Mouse (Mus musculus) activated CD4-positive, CD25-positive, alpha-beta regulatory T cell, adult 4 months (primary cell): Measurements from ENCODE around the gene Olfr1428. TPM values are rescaled to one million over a fixed set of nuclear protein-coding genes. Genes with fewer than 3 reads are reported as not detected.
"Not testable (repeated sequence)": the region's sequence is repeated elsewhere in the genome, so short reads cannot be mapped to it uniquely, and the experiment has no call there.

Experiments
- ATAC-seq: one replicate; pipeline ENCODE4 v1.8.0; 2017
- polyA plus RNA-seq, 2 experiments: library from polyadenylated mRNA; unstranded; fragments of 100-300 nt; shearing (Covaris generic); gene quantifications; one replicate each; pipeline ENCODE4 v1.2.1; 2017

Gene Olfr1428
- not detected for polyA plus RNA-seq

GRCm38 (mm10) chr19:12115797-12116196 lies at the start of gene Olfr1428:
TSS of gene Olfr1428 (minus strand) at chr19:12115897.
- ATAC-seq, result no peak

- no peak for ATAC-seq
Measured at GRCm38 (mm10) chr19:12145452-12145851, 29.8 kb upstream of the Olfr1428 start.

DNA sequence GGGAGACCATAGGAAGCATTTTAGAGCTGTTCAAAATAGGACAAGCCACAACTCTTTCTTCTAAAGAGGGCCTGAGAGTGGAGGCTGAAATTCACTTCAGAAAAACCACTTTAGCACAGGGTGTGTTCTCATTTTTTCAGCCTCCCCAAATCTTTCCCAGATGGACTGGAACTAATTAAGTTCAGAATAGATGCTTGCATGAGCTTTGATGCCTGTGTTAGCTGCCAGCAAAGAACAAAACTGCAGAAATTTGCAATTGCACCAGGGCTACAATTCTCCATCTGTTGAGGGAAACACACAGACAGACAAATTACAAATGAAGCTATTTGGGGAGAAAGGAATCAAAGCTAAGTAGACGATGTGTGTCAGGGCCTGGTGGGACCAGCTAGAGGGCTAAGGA lies 27.7 kb upstream of the Olfr1428 start:
- ATAC-seq, result no peak

DNA sequence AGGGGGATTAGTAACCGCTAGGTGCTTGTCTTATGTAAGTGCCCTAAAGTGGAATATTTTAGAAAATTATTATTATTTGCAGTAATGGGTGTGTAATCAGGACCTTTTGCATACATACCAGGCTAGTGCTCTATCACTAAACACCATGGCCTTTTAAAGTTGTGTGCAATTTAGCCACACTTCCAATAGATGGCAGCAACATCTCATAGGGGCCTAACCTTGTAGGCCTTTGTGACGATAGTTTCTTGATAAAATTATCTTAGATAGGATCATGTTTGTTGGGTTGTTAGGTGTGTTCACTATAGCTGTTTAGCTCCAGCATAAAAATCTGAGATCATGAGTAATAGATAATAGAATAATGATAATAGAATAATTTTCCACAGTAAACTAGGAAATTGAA lies 18.6 kb upstream of the Olfr1428 start:
- no peak for ATAC-seq

DNA sequence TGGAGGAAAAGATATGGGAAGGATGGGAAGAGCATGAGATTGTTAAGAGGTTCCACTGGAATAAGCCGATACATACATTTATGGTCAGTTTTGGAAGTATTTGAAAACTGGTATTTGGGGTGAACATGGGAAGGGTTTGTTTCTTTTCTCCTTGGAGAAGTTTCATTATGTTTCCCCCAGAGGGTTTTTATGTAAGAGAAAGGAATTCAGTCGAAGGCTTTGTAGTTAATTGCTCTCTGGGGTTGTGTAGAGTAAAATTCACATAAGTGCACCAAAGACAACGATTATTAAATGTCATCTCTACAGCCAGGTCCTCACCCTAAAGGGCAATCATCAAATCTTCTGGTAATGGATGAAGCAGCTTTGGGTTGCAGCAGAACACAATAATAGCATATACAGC lies 7.4 kb upstream of the Olfr1428 start, which contains the start of gene Olfr76:
TSS of gene Olfr76 (minus strand) at position 101 of the 400 bp plus-strand sequence.
- no peak for ATAC-seq

DNA sequence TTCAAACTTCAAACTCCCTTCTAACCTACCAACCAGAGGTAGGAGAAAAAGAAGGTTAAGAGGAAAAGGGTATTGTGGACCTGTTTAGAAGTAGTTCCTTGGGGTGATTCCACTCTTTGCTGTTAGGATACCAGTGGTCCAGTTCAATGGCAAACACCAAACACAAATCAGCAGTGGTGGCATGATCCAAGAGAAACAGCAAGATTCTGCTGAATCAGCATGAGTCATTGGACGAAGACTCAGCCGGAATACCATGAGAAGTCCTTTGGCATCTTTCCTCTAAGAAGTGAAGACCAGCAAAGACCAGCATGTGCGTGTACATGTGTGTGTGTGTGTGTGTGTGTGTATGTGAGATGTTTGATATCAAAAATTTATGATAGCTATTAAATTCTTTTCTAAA lies 767 bp upstream of the Olfr1428 start:
- no peak for ATAC-seq

- no peak for ATAC-seq
Measured at GRCm38 (mm10) chr19:12113807-12114206, 1.9 kb downstream of the Olfr1428 start.

GRCm38 (mm10) chr19:12104541-12104940 lies 11.2 kb downstream of the Olfr1428 start:
- ATAC-seq, result no peak

- no peak for ATAC-seq
Measured at GRCm38 (mm10) chr19:12103234-12103633, 12.5 kb downstream of the Olfr1428 start, which contains the start of gene Olfr1427. TSS of gene Olfr1427 (minus strand) at chr19:12103334.

- no peak for ATAC-seq
Measured at GRCm38 (mm10) chr19:12091913-12092312, 23.8 kb downstream of the Olfr1428 start, which contains the start of gene Olfr1426. TSS of gene Olfr1426 (minus strand) at chr19:12092013.

DNA sequence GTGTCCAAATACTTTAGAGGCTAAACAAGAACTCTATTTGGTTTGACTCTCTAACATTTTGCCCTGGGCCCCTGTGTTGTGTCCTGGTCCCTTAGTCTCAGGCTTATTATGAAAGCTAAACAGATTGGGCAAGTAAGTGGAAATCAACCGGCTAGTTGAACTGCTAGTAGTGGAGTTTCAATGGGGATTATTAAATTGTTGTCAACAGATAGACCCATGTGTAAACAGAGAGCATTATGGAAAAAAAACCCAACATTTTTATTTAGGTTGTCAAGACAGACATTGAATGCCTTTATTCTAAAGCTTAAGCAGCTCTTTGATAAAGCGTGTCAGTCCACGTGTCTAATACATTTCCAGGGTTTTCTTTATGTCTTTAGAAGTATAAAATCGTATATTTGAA lies 38.1 kb downstream of the Olfr1428 start, which contains the start of gene Olfr1425:
TSS of gene Olfr1425 (minus strand) at position 101 of the 400 bp plus-strand sequence.
- not testable (repeated sequence) for ATAC-seq

- ATAC-seq, result not testable (repeated sequence)
Measured at GRCm38 (mm10) chr19:12069546-12069945, 46.2 kb downstream of the Olfr1428 start.

- ATAC-seq, result not testable (repeated sequence)
Measured at GRCm38 (mm10) chr19:12067806-12068205, 47.9 kb downstream of the Olfr1428 start.

DNA sequence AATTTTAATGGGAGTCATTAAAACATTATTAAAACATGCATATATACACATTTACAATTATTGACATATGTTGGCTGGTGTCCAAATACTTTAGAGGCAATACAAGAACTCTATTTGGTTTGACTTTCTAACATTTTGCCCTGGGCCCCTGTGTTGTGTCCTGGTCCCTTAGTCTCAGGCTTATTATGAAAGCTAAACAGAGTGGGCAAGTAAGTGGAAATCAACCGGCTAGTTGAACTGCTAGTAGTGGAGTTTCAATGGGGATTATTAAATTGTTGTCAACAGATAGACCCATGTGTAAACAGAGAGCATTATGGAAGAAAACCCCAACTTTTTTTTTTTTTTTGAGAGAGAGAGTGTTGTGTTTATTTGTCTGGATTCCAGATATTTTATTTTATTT lies 53.1 kb downstream of the Olfr1428 start, which contains the start of gene Olfr1424:
TSS of gene Olfr1424 (minus strand) at position 101 of the 400 bp plus-strand sequence.
- not testable (repeated sequence) for ATAC-seq

Other genes starting within 250 kb of the Olfr1428 start
- gene Olfr1419, start 240.8 kb downstream of the Olfr1428 start, polyA plus RNA-seq, result not detected
- gene Olfr1420, start 229.3 kb downstream of the Olfr1428 start, polyA plus RNA-seq, result not detected
- gene Patl1, start 203.5 kb downstream of the Olfr1428 start, polyA plus RNA-seq, result 10 to 100 TPM; 14.5 to 15.9 TPM
- 1 to 10 TPM; 6.7 to 7.3 TPM for gene Osbp, start 150.0 kb downstream of the Olfr1428 start, polyA plus RNA-seq
- under 1 TPM in 1 of 2 experiments, not detected in 1; 0.05 TPM for gene Olfr1423, start 74.6 kb downstream of the Olfr1428 start, polyA plus RNA-seq
- gene Olfr1424, start 53.2 kb downstream of the Olfr1428 start, polyA plus RNA-seq, result not detected
- gene Olfr1425, start 38.2 kb downstream of the Olfr1428 start, polyA plus RNA-seq, result not detected
- not detected for gene Olfr1426, start 23.9 kb downstream of the Olfr1428 start, polyA plus RNA-seq
- gene Olfr1427, start 12.6 kb downstream of the Olfr1428 start, polyA plus RNA-seq, result not detected
- gene Olfr76, start 7.3 kb upstream of the Olfr1428 start, polyA plus RNA-seq, result not detected
- under 1 TPM in 1 of 2 experiments, not detected in 1; 0.16 TPM for gene Olfr1555-ps1, start 54.2 kb upstream of the Olfr1428 start, polyA plus RNA-seq
- not detected for gene Olfr1431, start 84.7 kb upstream of the Olfr1428 start, polyA plus RNA-seq
- gene Olfr1432, start 116.7 kb upstream of the Olfr1428 start, polyA plus RNA-seq, result not detected
- gene Olfr262, start 125.8 kb upstream of the Olfr1428 start, polyA plus RNA-seq, result not detected
- not detected for gene Olfr235, start 145.1 kb upstream of the Olfr1428 start, polyA plus RNA-seq
- gene Olfr1434, start 164.0 kb upstream of the Olfr1428 start, polyA plus RNA-seq, result not detected
- gene Olfr1436, start 183.2 kb upstream of the Olfr1428 start, polyA plus RNA-seq, result not detected
- gene Olfr1437, start 209.2 kb upstream of the Olfr1428 start, polyA plus RNA-seq, result not detected
- gene Olfr1438-ps1, start 220.0 kb upstream of the Olfr1428 start, polyA plus RNA-seq, result not detected